Mouse (Mus musculus) urinary bladder, postnatal 4 days (tissue): ENCODE data around the gene Slc26a3.

ENCODE experiments used
- DNase-seq, 2 experiments: peaks; one replicate each; pipeline ENCODE4 v3.0.0; 2021 to 2022; ENCODE audit warnings: low spot score in 2 of 2

The Slc26a3 gene

GRCm38 (mm10) chr12:31390571-31390970 lies at the start of gene Slc26a3:
Slc26a3 (plus strand) TSS chr12:31390871.
- no peak for DNase-seq

GRCm38 (mm10) chr12:31350191-31350943 lies 40.3 kb upstream of the Slc26a3 start:
- no peak for DNase-seq

- DNase-seq: peak; percentile 93 to 96
Observed at GRCm38 (mm10) chr12:31350944-31351928, 39.4 kb upstream of the Slc26a3 start, which contains the start of gene Dld. Dld (minus strand) TSS chr12:31351453.

GRCm38 (mm10) chr12:31366428-31366827 lies 24.2 kb upstream of the Slc26a3 start:
- DNase-seq: no peak

GRCm38 (mm10) chr12:31367721-31368120 lies 22.9 kb upstream of the Slc26a3 start:
- no peak for DNase-seq

- no peak for DNase-seq
Observed at GRCm38 (mm10) chr12:31369118-31369517, 21.6 kb upstream of the Slc26a3 start.

- no peak for DNase-seq
Observed at GRCm38 (mm10) chr12:31369656-31370055, 21.0 kb upstream of the Slc26a3 start.

GRCm38 (mm10) chr12:31374603-31375282 lies 15.9 kb upstream of the Slc26a3 start:
- peak; percentile 43 to 64 for DNase-seq

GRCm38 (mm10) chr12:31375283-31375615 lies 15.4 kb upstream of the Slc26a3 start:
- no peak for DNase-seq

- no peak for DNase-seq
Observed at GRCm38 (mm10) chr12:31376326-31376950, 14.2 kb upstream of the Slc26a3 start.

- DNase-seq: no peak
Observed at GRCm38 (mm10) chr12:31377241-31377640, 13.4 kb upstream of the Slc26a3 start.

- DNase-seq: no peak
Observed at GRCm38 (mm10) chr12:31380878-31381277, 9.8 kb upstream of the Slc26a3 start.

GRCm38 (mm10) chr12:31382451-31382850 lies 8.2 kb upstream of the Slc26a3 start:
- no peak for DNase-seq

GRCm38 (mm10) chr12:31387303-31387702 lies 3.4 kb upstream of the Slc26a3 start:
- no peak for DNase-seq

- DNase-seq: no peak
Observed at GRCm38 (mm10) chr12:31391696-31392095, 1.0 kb downstream of the Slc26a3 start.

- no peak for DNase-seq
Observed at GRCm38 (mm10) chr12:31395895-31396294, 5.2 kb downstream of the Slc26a3 start.

- DNase-seq: no peak
Observed at GRCm38 (mm10) chr12:31397709-31398108, 7.0 kb downstream of the Slc26a3 start.

- no peak for DNase-seq
Observed at GRCm38 (mm10) chr12:31400821-31401220, 10.2 kb downstream of the Slc26a3 start.

- no peak for DNase-seq
Observed at GRCm38 (mm10) chr12:31401930-31402329, 11.3 kb downstream of the Slc26a3 start.

GRCm38 (mm10) chr12:31404575-31405240 lies 14.0 kb downstream of the Slc26a3 start:
- no peak for DNase-seq

- no peak for DNase-seq
Observed at GRCm38 (mm10) chr12:31415971-31416370, 25.3 kb downstream of the Slc26a3 start.
